Mouse (Mus musculus) limb, embryonic 11.5 days (tissue): Measurements from ENCODE around the gene Fndc10. TPM values are rescaled to one million over a fixed set of nuclear protein-coding genes. Genes with fewer than 3 reads are reported as not detected.
"Not testable (repeated sequence)": the region's sequence is repeated elsewhere in the genome, so short reads cannot be mapped to it uniquely, and the experiment has no call there.

Source experiments
- ATAC-seq: fragments of 200-750 bp; cut with Nextera tagmentation; 2 replicates; pipeline ENCODE4 v1.8.0; 2017; ENCODE audit warnings: low read depth; ENCODE audit not compliant: insufficient number of reproducible peaks, low FRiP score, low TSS enrichment
- DNase-seq: peaks from one replicate; pipeline ENCODE4 v3.0.0-alpha.2; 2015; ENCODE audit warnings: low spot score
- H3K27ac ChIP-seq: fragments of 300-500 bp; sonication (generic); replicated peaks from 2 replicates; pipeline ENCODE4 v1.5.1; 2014; ENCODE audit warnings: low read depth, mild to moderate bottlenecking, low read length
- H3K27me3 ChIP-seq: fragments of 300-500 bp; sonication (generic); 2 replicates; pipeline ENCODE4 v1.6.1; 2014; ENCODE audit warnings: mild to moderate bottlenecking, low read length, mixed read lengths; ENCODE audit not compliant: control insufficient read depth, insufficient read depth
- H3K36me3 ChIP-seq: fragments of 300-500 bp; sonication (generic); 2 replicates; pipeline ENCODE4 v1.6.1; 2014; ENCODE audit warnings: mild to moderate bottlenecking, low read length, moderate library complexity, mixed read lengths; ENCODE audit not compliant: control insufficient read depth, insufficient read depth
- H3K4me1 ChIP-seq: fragments of 300-500 bp; sonication (generic); 2 replicates; pipeline ENCODE4 v1.6.1; 2014; ENCODE audit warnings: low read length, mixed read lengths; ENCODE audit not compliant: control insufficient read depth, insufficient read depth
- H3K4me2 ChIP-seq: fragments of 300-500 bp; sonication (generic); 2 replicates; pipeline ENCODE4 v1.6.1; 2014; ENCODE audit warnings: low read depth, mild to moderate bottlenecking, moderate library complexity; ENCODE audit not compliant: severe bottlenecking
- H3K4me3 ChIP-seq: fragments of 300-500 bp; sonication (generic); 2 replicates; pipeline ENCODE4 v1.5.1; 2014; ENCODE audit warnings: low read depth, low read length
- H3K9ac ChIP-seq: fragments of 300-500 bp; sonication (generic); 2 replicates; pipeline ENCODE4 v1.6.1; 2014; ENCODE audit warnings: mild to moderate bottlenecking, low read length
- H3K9me3 ChIP-seq: fragments of 300-500 bp; sonication (generic); 2 replicates; pipeline ENCODE4 v1.6.1; 2016; ENCODE audit warnings: low read length; ENCODE audit not compliant: control insufficient read depth
- WGBS: fragments of 180-500 bp; shearing (Covaris S2); extraction: QIAGEN DNeasy Blood & Tissue Kit; methylation state at CpG from one replicate; pipeline ENCODE4 v1.1.7; 2014; 5-methylcytosine and 5-hydroxymethylcytosine counted together
- polyA plus RNA-seq: library from polyadenylated mRNA; unstranded; fragments of >200 nt; fragmentation: Nextera tagmentation; extraction: Ambion mirVana; gene quantifications from 2 replicates; pipeline ENCODE4 v1.2.1, GENCODE M21; 2014

Gene Fndc10
- polyA plus RNA-seq, result 2.0 and 2.1 TPM in 2 replicates

DNA sequence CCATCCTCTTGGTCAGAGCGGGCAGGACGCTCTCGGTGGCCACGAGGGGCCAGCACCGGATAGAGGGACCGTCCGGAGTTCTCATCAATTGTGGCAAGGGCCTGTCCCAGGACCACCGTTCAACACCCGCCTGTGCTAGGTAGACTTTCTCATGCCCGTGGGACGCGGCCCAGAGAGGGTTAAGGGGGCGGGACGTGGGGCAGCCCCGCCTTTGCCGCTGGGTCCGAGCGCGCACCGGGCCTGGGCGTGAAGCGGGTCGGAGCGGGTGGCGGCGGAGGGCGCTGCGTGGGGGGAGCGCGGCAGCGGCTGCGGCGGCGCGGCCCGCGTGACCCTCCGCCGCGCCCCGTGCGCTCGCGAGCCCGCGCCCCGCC is at the start of gene Fndc10:
TSS of gene Fndc10 (plus strand) at position 232 of the 371 bp plus-strand sequence.
- Histone ChIP-seq H3K4me3 (peak within 1 kb of the TSS; percentile 71), H3K4me2 (peak within 1 kb of the TSS; percentile 95), H3K9me3 (no peaks in the 10 kb centered on the region), H3K27ac (peak within 1 kb of the TSS; percentile 21; the same call in 1 of the 2 replicates), H3K27me3 (peaks cover 7% of the 10 kb centered on the region; the same call in 1 of the 2 replicates), H3K9ac (peak within 1 kb of the TSS; percentile 68), H3K4me1 (peaks cover 5% of the 10 kb centered on the region; the same call in 1 of the 2 replicates), H3K36me3 (no peaks in the 10 kb centered on the region)
- 1% methylated on average over 28 of the region's 47 CpGs for WGBS
- peak; percentile 77; the same call in 1 of the 2 replicates for ATAC-seq
- peak; percentile 79 for DNase-seq

DNA sequence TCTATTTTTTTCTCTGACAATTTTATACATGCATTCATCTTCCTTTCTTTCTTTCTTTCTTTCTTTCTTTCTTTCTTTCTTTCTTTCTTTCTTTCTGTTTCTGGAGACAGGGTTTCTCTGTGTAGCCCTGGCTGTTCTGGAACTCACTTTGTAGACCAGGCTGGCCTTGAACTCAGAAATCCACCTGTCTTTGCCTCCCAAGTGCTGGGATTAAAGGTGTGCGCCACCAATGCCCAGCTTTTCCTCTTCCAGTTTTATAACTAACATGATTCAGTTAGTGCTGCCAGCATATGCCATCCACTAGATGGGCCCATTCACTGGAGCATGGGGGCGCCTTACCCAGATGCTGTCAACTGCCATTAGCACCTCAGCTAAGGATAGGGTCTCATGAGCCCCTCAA is 48.8 kb upstream of the Fndc10 start, which contains the start of gene Gm10563:
TSS of gene Gm10563 (minus strand) at position 101 of the 400 bp plus-strand sequence.
- H3K27ac ChIP-seq, ATAC-seq, H3K4me1 ChIP-seq, H3K27me3 ChIP-seq, H3K4me2 ChIP-seq, H3K9ac ChIP-seq, DNase-seq, H3K4me3 ChIP-seq, H3K9me3 ChIP-seq: not testable (repeated sequence)
- 95% methylated on average over 2 of the region's 2 CpGs for WGBS
- peaks cover 47% of the 10 kb centered on the region for H3K36me3 ChIP-seq

DNA sequence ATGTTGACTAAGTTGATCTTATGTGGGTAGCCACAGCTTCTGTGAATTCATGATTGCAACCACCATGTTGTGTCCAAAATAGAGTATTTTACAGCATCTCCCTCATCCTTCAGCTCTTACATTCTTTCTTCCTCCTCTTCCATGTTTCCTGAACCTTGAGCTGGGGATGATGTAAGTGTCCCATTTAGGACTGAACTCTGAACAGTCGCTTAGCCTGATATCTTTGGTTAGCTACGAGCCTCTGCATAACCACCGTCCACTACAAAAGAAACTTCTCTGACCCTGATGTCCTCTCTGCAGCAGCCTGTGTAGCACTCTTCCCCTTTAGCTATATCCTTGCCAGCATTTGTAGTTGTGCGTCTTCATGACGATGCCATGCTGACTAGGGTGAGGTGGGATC is 48.4 kb upstream of the Fndc10 start:
- ATAC-seq (no peak), DNase-seq (no peak)
- no peak overlapping the region for H3K4me2 ChIP-seq
- 94% methylated on average over 5 of the region's 5 CpGs for WGBS
- no peaks in the 10 kb centered on the region for H3K9me3 ChIP-seq
- peaks cover 47% of the 10 kb centered on the region for H3K36me3 ChIP-seq
- no peak overlapping the region for H3K27ac ChIP-seq
- H3K9ac ChIP-seq, result no peak overlapping the region
- H3K4me3 ChIP-seq, result no peak overlapping the region
- H3K27me3 ChIP-seq, result no peaks in the 10 kb centered on the region
- H3K4me1 ChIP-seq, result no peaks in the 10 kb centered on the region

DNA sequence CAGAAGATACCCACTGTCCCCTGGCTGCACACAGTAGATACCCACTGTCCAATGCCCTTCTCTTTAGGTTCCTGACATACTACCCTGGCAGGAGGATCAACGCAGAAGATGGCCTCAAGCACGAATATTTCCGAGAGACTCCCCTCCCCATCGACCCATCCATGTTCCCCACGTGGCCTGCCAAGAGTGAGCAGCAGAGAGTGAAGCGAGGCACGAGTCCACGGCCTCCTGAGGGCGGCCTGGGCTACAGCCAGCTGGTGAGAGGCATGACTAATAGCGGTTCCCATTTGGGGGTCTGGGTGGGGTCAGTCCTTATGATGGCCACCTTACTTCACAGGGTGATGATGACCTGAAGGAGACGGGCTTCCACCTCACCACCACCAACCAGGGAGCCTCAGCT is 44.8 kb upstream of the Fndc10 start:
- Histone ChIP-seq H3K27me3 (peaks cover 26% of the 10 kb centered on the region), H3K4me1 (peaks cover 21% of the 10 kb centered on the region), H3K27ac (no peak overlapping the region), H3K9me3 (no peaks in the 10 kb centered on the region), H3K36me3 (peaks cover 29% of the 10 kb centered on the region), H3K9ac (no peak overlapping the region), H3K4me2 (no peak overlapping the region), H3K4me3 (no peak overlapping the region)
- WGBS, result 94% methylated on average over 11 of the region's 11 CpGs
- DNase-seq, result no peak
- ATAC-seq, result no peak

DNA sequence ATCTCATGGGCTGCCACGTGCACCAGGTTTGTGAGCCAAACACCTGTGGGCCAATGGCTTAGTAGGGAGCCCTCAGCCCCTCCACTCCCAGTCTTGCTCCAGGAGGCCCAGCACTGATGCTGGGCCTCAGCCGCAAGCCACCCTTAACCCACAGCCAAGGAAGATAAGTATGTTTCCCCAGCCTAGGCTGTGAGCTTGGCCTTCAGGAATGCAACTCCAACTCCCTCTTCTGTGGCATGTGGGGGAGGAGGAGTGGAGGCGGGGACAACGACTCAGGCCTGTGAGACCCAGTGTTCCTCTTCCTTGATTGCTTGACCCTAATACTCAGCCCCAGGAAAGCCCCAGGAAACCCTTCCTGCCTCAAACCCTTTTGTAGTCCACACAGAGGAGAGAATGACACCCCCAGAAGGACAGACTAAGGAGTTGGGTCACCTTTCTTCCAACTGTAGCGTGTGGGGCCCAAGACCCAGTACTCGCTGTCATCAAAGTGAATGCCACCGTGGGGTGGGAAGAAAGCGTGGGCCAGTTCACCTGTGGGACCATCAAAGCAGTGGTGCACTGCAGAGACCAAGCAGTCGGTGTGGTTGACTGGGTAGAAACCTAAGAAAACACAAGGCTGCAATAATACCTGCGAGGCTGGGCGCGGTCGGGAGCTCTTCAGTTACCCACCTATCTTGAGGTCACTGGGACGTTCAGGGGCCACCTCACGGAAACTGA is 42.4 kb upstream of the Fndc10 start:
- H3K27me3 ChIP-seq, result peaks cover 41% of the 10 kb centered on the region
- H3K9me3 ChIP-seq, result no peaks in the 10 kb centered on the region
- DNase-seq (no peak), ATAC-seq (no peak)
- H3K4me1 ChIP-seq, result peaks cover 30% of the 10 kb centered on the region
- no peak overlapping the region for H3K9ac ChIP-seq
- no peak overlapping the region for H3K27ac ChIP-seq
- peak overlapping the region; percentile 77; the same call in 1 of the 2 replicates for H3K4me2 ChIP-seq
- H3K4me3 ChIP-seq, result no peak overlapping the region; the same call in 1 of the 2 replicates
- H3K36me3 ChIP-seq, result peaks cover 29% of the 10 kb centered on the region
- 67% methylated on average over 15 of the region's 15 CpGs for WGBS

DNA sequence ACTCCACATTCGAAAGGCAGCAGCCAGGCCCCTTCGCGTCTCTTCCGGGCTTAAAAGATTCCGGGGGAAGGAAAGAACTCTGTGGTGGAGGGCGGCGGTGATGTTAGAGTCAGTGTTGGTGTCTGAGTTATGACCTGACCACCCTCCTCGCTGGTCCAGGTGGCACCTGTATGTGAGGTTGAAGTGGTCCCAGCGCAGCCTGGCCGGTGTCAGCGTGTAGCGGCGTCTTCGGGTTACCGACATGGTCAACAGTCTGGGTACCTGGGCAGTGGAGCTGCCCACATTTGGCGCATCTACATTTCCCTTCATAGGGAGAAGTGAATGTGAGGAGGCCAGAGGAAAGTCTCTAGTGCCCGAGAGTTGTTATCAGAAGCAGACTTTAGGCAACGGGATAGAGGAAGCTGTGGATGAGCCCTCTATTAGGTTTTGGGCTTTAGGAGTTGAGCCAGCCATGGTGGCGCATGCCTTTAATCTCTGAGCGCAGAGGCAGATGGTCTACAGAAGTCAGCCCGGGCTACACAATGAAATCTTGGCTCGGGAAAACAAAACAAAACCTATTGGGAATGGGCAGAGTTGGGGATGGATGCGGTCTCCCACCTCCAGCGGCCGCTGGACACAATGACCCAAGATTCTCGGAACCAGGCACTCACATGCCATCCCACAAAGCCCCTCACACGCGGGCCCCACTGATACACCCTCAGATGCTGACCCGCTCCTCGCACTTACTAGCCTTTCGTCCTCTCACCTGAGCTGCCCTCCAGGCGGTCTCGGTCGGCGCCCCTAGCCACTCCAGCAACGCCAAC is 41.7 kb upstream of the Fndc10 start:
- peaks cover 30% of the 10 kb centered on the region for H3K4me1 ChIP-seq
- peak overlapping the region; percentile 73 for H3K9ac ChIP-seq
- H3K36me3 ChIP-seq, result peaks cover 27% of the 10 kb centered on the region
- peak overlapping the region; percentile 38 for H3K4me3 ChIP-seq
- H3K27me3 ChIP-seq, result peaks cover 41% of the 10 kb centered on the region
- no peaks in the 10 kb centered on the region for H3K9me3 ChIP-seq
- DNase-seq, result peak; percentile 34
- ATAC-seq, result no peak
- H3K4me2 ChIP-seq, result peak overlapping the region; percentile 77
- H3K27ac ChIP-seq, result no peak overlapping the region
- WGBS, result 17% methylated on average over 36 of the region's 36 CpGs

DNA sequence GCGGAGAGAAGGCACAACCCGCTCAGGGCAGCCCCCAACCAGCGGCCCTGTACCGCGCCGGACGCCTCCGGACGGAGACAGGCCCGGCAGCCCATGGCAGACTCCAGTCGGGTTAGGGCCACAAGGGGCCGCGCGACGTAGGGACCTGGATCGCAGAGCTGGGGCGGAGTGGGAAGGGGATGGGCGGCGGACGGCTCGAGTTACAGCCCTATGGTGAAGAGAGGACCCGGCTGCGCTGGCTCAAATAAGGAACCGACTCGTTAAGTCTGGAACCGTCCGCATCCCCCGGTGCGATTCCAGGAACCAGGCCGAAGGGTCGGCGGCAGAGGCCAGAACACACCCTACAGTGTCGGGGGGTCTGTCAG is 41.1 kb upstream of the Fndc10 start, which contains the start of gene Mmp23:
TSS of gene Mmp23 (minus strand) at position 299 of the 365 bp plus-strand sequence.
- H3K27ac ChIP-seq, result no peak within 1 kb of the TSS
- H3K27me3 ChIP-seq, result peaks cover 41% of the 10 kb centered on the region
- H3K4me2 ChIP-seq, result peak within 1 kb of the TSS; percentile 77
- no peaks in the 10 kb centered on the region for H3K9me3 ChIP-seq
- peaks cover 22% of the 10 kb centered on the region for H3K36me3 ChIP-seq
- peaks cover 30% of the 10 kb centered on the region for H3K4me1 ChIP-seq
- ATAC-seq (peak; percentile 50), DNase-seq (peak; percentile 83)
- peak within 1 kb of the TSS; percentile 38 for H3K4me3 ChIP-seq
- under 1% methylated on average over 33 of the region's 33 CpGs for WGBS
- peak within 1 kb of the TSS; percentile 73 for H3K9ac ChIP-seq

DNA sequence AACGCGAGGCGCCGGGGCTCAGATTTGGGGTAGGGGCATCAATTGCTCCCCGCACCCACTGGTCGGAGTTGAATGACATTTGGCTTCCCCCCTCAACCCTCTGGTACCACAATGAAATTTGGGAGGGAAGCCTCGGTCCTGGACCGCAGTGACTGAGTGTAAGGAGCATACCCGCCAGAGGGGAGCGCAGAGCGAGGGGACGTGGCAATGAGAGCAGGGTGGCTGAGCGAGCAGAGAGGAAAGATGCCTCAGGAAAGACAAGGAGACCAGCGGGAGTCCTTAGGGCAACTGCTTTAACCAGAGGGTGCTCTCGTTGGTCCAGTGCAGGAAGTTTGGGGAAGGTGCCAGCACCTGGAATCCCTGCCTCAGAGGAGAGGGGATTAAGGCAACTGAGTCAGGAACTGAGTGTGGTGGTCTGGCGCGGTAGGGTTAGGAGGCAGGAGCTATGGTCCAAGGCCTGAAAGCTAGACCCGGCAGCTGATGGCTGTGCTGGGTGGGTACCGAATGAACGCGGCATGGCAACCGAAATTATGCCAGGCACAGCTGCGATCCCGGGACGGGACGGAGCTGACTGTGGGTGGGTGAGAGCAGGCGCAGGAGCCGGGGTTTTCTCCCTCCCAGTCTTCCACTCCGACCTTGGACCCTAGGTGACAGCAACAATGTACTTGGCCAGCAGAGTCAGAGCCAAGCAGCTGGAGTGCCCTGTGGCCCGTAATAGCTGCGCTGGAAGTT is 40.5 kb upstream of the Fndc10 start:
- peaks cover 17% of the 10 kb centered on the region for H3K36me3 ChIP-seq
- ATAC-seq (peak; percentile 27), DNase-seq (peak; percentile 63)
- no peaks in the 10 kb centered on the region for H3K9me3 ChIP-seq
- peak overlapping the region; percentile 38 for H3K4me3 ChIP-seq
- H3K4me1 ChIP-seq, result peaks cover 30% of the 10 kb centered on the region
- no peak overlapping the region for H3K27ac ChIP-seq
- H3K27me3 ChIP-seq, result peaks cover 41% of the 10 kb centered on the region
- peak overlapping the region; percentile 73; the same call in 1 of the 2 replicates for H3K9ac ChIP-seq
- peak overlapping the region; percentile 77 for H3K4me2 ChIP-seq
- WGBS, result 3% methylated on average over 31 of the region's 31 CpGs
